Mouse (Mus musculus): ENCODE results near the gene Chst14. TPM values are rescaled to one million over a fixed set of nuclear protein-coding genes. Genes with fewer than 3 reads are reported as not detected.

Chst14 gene
- total and polyA plus RNA-seq, 3 experiments: 1.2 to 4.9 (median 2.5) TPM

DNA sequence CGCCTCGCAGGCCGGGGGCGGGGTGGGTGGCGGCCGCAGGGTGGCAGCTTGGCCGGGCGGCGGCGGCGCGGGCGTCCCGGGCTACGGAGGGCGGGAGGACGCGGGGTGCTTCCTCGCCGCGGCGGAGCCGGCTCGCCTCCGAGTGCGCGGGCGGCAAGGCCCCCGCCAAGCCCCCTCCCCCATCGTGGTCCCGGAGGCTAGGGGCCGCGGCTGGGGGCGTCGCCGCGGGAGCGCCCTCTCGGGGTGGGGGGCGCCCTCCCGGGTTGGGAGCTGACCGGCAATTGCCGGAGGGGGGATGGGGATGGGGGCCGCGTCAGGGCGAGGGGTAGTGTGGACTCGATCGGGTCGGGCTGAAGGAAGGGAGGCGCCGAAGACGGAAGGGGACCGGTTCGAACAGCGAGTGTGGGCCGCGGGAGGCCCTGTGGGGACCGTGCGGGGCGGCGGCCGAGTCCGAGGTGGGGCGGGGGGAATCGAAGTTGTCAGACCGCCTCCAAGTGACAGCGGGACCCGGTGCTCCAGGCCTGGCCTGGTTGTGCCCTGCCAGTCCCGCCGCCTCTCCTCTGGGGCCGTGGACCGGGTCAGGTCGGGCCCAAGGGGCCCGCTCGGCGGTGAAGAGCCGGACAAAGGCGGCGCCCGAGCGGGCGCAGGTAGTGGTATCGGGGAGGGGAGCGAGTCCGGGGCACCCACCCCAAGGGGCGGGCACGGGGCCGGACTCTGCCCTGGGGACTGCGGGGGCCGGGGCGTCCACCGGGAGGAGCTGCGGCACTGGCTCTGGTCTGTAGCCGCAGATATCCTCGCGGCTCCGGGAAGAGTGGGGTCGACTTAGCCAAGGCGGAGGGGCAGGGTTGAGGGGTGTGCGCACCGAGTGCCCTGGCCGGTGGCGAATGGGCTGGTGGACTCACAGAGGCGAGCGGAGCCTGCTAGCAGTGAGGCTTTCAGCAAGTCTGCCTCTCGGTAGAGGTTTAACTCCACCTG lies 24.0 kb upstream of the Chst14 start:
- Histone ChIP-seq H3K9me3 (replicated peaks) (no peaks in the 10 kb centered on the region), H3K4me1 (ENCODE audit: insufficient read depth, low read depth, low read length) (peaks cover 86% of the 10 kb centered on the region), H3K36me3 (replicated peaks) (peaks cover 37% of the 10 kb centered on the region), H3K4me3 (ENCODE audit: low read depth, low read length) (peak overlapping the region; percentile 92), H3K27me3 (ENCODE audit: insufficient read depth, low read length) (peaks cover 13% of the 10 kb centered on the region; the same call in 1 of the 2 replicates)
- no peak for TF ChIP-seq CTCF (IDR thresholded peaks at IDR 0.05; ENCODE audit: low read depth, low read length)
- TF ChIP-seq GATA2 (IDR thresholded peaks at IDR 0.05; ENCODE audit: borderline replicate concordance, low read depth, low read length): no peak
- TF ChIP-seq GATA1 (IDR thresholded peaks at IDR 0.05; ENCODE audit: borderline replicate concordance, low read length): no peak
- no peak for TF ChIP-seq POLR2AphosphoS5 (IDR thresholded peaks at IDR 0.05; ENCODE audit: insufficient replicate concordance, low read depth, low read length)
- TF ChIP-seq TAL1 (conservative IDR thresholded peaks at IDR 0.05; ENCODE audit: low read depth, low read length): no peak
- DNase-seq (ENCODE audit: low spot score): peak; percentile 58
- ATAC-seq (ENCODE audit: extremely low read depth, insufficient number of reproducible peaks, low FRiP score, poor library complexity, severe bottlenecking): no peak

DNA sequence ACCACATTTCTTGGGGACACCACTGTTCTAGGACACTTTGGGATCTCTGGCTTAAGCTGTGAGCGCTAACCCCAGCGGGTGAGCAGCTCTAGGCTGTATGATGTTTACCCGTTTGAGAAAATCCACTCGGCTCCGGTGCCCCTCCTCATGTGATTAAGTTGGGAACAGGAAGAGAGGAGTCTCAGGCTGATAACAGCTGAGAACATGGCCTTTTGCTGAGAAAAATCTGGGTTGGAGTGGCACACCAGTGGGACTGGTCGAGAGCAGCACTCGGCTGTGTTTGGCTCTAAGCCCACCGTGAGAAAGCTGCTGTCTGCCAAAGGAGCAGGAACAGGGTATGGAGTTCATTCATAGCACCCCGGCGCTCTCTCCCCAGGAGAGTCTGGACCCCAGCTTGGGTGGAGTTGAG lies 23.0 kb upstream of the Chst14 start:
- ATAC-seq (ENCODE audit: extremely low read depth, insufficient number of reproducible peaks, low FRiP score, poor library complexity, severe bottlenecking): no peak
- TF ChIP-seq TAL1 (conservative IDR thresholded peaks at IDR 0.05; ENCODE audit: low read depth, low read length): no peak
- H3K9me3 ChIP-seq (replicated peaks): no peaks in the 10 kb centered on the region
- H3K27me3 ChIP-seq (ENCODE audit: insufficient read depth, low read length): peaks cover 3% of the 10 kb centered on the region; the same call in 1 of the 2 replicates
- peak overlapping the region; percentile 92; the same call in 1 of the 2 replicates for H3K4me3 ChIP-seq (ENCODE audit: low read depth, low read length)
- H3K4me1 ChIP-seq (ENCODE audit: insufficient read depth, low read depth, low read length): peaks cover 81% of the 10 kb centered on the region
- H3K36me3 ChIP-seq (replicated peaks): peaks cover 43% of the 10 kb centered on the region
- DNase-seq (ENCODE audit: low spot score): no peak

DNA sequence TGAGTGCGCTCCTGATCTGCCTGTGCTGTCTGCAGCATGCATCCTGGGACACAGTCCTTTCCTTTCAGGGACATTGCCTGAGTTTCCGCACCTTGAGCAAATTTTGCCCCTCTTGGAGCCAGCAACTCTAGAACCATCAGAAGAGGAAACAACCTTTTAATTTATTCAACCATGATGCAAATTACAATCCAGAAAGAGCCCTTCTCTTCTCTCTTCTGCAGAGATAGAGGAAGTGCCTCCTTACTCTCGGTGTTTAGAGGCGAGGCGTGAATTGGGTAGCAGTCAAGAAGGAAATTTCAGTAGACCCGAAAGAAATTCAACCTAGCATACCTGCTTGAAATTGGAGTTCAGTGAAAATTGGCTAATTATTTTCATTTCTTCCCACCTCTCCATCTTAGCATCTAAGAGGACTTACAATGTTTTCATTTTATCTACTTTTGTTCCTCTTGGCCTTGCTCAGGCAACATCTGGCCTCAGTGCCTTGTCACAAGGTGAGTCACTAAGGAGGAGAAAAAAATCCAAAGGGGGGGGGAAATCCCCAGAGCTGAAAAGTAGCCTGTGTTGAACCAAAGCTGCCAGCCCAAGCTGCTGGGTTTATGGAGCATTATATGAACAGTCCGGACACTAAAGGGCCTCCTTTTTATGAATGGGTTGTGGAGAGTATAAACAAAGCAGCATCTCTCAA lies 20.7 kb upstream of the Chst14 start:
- no peaks in the 10 kb centered on the region for H3K9me3 ChIP-seq (replicated peaks)
- peaks cover 74% of the 10 kb centered on the region for H3K4me1 ChIP-seq (ENCODE audit: insufficient read depth, low read depth, low read length)
- no peak overlapping the region for H3K4me3 ChIP-seq (ENCODE audit: low read depth, low read length)
- DNase-seq (ENCODE audit: low spot score): no peak
- TF ChIP-seq GATA2 (IDR thresholded peaks at IDR 0.05; ENCODE audit: borderline replicate concordance, low read depth, low read length): no peak
- TF ChIP-seq TAL1 (conservative IDR thresholded peaks at IDR 0.05; ENCODE audit: low read depth, low read length): no peak
- TF ChIP-seq POLR2AphosphoS5 (IDR thresholded peaks at IDR 0.05; ENCODE audit: insufficient replicate concordance, low read depth, low read length): no peak
- no peak for TF ChIP-seq CTCF (IDR thresholded peaks at IDR 0.05; ENCODE audit: low read depth, low read length)
- TF ChIP-seq GATA1 (IDR thresholded peaks at IDR 0.05; ENCODE audit: borderline replicate concordance, low read length): no peak
- H3K27me3 ChIP-seq (ENCODE audit: insufficient read depth, low read length): no peaks in the 10 kb centered on the region
- peaks cover 63% of the 10 kb centered on the region for H3K36me3 ChIP-seq (replicated peaks)
- ATAC-seq (ENCODE audit: extremely low read depth, insufficient number of reproducible peaks, low FRiP score, poor library complexity, severe bottlenecking): no peak

DNA sequence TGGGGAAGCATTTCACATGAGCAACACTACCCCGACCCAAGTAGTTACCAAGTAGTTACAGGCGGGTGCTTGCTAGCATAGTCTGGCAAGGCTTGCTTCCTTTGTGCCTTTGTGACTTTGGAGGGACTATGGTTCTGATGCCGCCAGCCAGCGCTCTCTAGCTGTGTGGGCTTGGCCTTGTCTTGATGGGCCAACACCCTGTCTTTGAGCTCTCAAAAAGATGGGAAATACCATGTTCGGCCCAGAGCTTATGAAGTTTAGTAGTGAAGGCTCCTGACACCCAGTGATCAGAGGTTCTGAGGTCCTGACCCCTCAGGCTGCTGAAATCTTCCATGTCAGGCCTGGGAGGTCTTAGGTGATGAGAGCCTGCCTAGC lies 20.2 kb upstream of the Chst14 start:
- no peaks in the 10 kb centered on the region for H3K9me3 ChIP-seq (replicated peaks)
- TF ChIP-seq POLR2AphosphoS5 (IDR thresholded peaks at IDR 0.05; ENCODE audit: insufficient replicate concordance, low read depth, low read length) (no peak), GATA2 (IDR thresholded peaks at IDR 0.05; ENCODE audit: borderline replicate concordance, low read depth, low read length) (no peak), CTCF (IDR thresholded peaks at IDR 0.05; ENCODE audit: low read depth, low read length) (no peak), GATA1 (IDR thresholded peaks at IDR 0.05; ENCODE audit: borderline replicate concordance, low read length) (no peak), TAL1 (conservative IDR thresholded peaks at IDR 0.05; ENCODE audit: low read depth, low read length) (no peak)
- H3K36me3 ChIP-seq (replicated peaks): peaks cover 68% of the 10 kb centered on the region
- DNase-seq (ENCODE audit: low spot score) (no peak), ATAC-seq (ENCODE audit: extremely low read depth, insufficient number of reproducible peaks, low FRiP score, poor library complexity, severe bottlenecking) (no peak)
- no peak overlapping the region for H3K4me3 ChIP-seq (ENCODE audit: low read depth, low read length)
- H3K27me3 ChIP-seq (ENCODE audit: insufficient read depth, low read length): no peaks in the 10 kb centered on the region
- H3K4me1 ChIP-seq (ENCODE audit: insufficient read depth, low read depth, low read length): peaks cover 75% of the 10 kb centered on the region

DNA sequence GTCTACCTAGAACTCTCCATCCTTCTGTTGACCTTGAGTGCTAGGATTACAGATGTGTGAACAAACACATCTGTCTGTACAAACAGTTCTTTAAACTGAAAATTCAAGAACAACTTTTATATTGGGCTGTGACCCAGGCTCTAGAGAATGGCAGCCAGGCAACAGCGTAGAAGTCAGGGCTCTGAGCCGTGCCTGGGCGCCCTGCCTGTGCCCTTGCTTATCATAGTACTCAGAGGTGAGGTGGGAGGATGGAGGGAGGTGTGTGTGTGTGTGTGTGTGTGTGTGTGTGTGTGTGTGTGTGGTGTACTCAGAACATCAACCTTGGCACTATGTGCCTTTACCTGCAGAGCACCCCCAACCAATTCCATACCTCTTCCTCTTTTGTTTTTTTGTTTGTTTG lies 18.5 kb upstream of the Chst14 start:
- Histone ChIP-seq H3K9me3 (replicated peaks) (no peaks in the 10 kb centered on the region), H3K4me3 (ENCODE audit: low read depth, low read length) (no peak overlapping the region), H3K36me3 (replicated peaks) (peaks cover 83% of the 10 kb centered on the region), H3K27me3 (ENCODE audit: insufficient read depth, low read length) (no peaks in the 10 kb centered on the region), H3K4me1 (ENCODE audit: insufficient read depth, low read depth, low read length) (peaks cover 88% of the 10 kb centered on the region)
- DNase-seq (ENCODE audit: low spot score) (no peak), ATAC-seq (ENCODE audit: extremely low read depth, insufficient number of reproducible peaks, low FRiP score, poor library complexity, severe bottlenecking) (no peak)
- TF ChIP-seq TAL1 (conservative IDR thresholded peaks at IDR 0.05; ENCODE audit: low read depth, low read length): no peak
- TF ChIP-seq GATA1 (IDR thresholded peaks at IDR 0.05; ENCODE audit: borderline replicate concordance, low read length): no peak
- no peak for TF ChIP-seq CTCF (IDR thresholded peaks at IDR 0.05; ENCODE audit: low read depth, low read length)
- no peak for TF ChIP-seq GATA2 (IDR thresholded peaks at IDR 0.05; ENCODE audit: borderline replicate concordance, low read depth, low read length)
- TF ChIP-seq POLR2AphosphoS5 (IDR thresholded peaks at IDR 0.05; ENCODE audit: insufficient replicate concordance, low read depth, low read length): no peak

DNA sequence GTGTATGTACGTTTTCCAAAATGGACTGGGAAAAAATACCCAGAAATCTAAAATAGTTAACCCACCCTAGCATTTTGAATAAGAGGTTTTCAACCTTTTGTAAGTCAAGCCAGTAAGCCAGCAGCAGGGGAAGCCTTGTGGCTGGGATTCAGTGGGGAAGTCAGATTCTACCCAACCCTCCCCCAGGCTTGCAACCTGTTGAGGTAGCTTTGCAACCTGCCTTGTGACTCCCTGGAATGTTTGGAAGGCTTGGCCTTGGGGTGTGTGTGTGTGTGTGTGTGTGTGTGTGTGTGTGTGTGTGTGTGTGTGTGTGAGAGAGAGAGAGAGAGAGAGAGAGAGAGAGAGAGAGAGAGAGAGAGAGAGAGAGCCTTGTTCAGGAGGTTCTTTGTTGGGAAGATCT lies 17.1 kb upstream of the Chst14 start:
- Histone ChIP-seq H3K4me3 (ENCODE audit: low read depth, low read length) (no peak overlapping the region), H3K4me1 (ENCODE audit: insufficient read depth, low read depth, low read length) (peaks cover 87% of the 10 kb centered on the region), H3K9me3 (replicated peaks) (no peaks in the 10 kb centered on the region), H3K36me3 (replicated peaks) (peaks cover 87% of the 10 kb centered on the region), H3K27me3 (ENCODE audit: insufficient read depth, low read length) (no peaks in the 10 kb centered on the region)
- DNase-seq (ENCODE audit: low spot score) (no peak), ATAC-seq (ENCODE audit: extremely low read depth, insufficient number of reproducible peaks, low FRiP score, poor library complexity, severe bottlenecking) (no peak)
- TF ChIP-seq POLR2AphosphoS5 (IDR thresholded peaks at IDR 0.05; ENCODE audit: insufficient replicate concordance, low read depth, low read length): no peak
- no peak for TF ChIP-seq GATA2 (IDR thresholded peaks at IDR 0.05; ENCODE audit: borderline replicate concordance, low read depth, low read length)
- no peak for TF ChIP-seq TAL1 (conservative IDR thresholded peaks at IDR 0.05; ENCODE audit: low read depth, low read length)
- TF ChIP-seq CTCF (IDR thresholded peaks at IDR 0.05; ENCODE audit: low read depth, low read length): no peak
- TF ChIP-seq GATA1 (IDR thresholded peaks at IDR 0.05; ENCODE audit: borderline replicate concordance, low read length): no peak
